Comparison of ENCODE assay signal across 25 mouse cellular contexts in the genomic region with DNA sequence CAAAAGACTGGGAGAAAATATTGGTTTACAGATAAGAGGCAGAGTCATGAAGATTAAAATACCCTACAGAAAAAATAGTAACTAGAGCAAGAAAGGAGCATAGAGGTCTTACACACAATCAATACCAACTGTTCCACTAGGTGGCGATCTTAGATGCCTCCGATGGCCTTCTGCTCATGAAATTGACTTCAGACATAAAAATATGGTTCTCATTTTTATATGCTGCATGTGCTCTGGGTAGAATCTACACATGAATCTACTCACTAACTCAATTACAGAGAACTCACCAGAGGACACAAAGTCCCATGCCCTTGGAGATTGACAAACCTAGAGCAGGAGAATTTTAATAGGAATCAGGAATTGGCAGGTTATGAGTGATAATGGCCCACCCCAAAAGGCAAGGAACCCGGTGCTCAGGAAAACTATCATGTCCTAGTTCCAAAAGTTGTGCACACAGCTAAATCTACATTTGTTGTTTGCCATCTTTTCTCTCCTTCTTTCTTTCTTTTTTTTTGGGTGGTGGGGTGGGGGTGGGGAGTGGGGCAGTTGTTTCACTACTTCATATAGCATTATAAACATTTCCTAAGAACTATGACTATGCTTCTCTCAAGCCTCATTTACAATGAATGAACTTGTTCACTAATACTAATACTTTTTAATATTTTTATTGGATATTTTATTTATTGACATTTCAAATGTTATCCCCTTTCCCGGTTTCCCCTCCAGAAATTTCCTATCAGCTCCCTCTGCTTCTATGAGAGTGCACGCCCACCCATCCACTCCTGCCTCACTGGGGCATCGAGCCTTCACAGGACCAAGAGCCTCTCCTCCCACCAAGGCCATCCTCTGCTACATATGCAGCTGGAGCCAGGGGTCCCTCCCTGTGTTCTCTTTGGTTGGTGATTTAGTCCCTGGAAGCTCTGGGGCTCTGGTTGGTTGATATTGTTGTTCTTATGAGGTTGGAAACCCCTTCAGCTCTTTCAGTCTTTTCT. TPM values are rescaled to one million over a fixed set of nuclear protein-coding genes. Genes with fewer than 3 reads are reported as not detected.
DNase-seq lines count a peak whose midpoint lies in the region; ATAC-seq lines count a peak whose summit lies in the region.
"Not testable (repeated sequence)": the region's sequence is repeated elsewhere in the genome, so short reads cannot be mapped to it uniquely, and the experiment has no call there.
"Had no signal": no experiment of that assay in that cellular context is flagged by ENCODE, and none has a peak within 500 bp of the region (broad histone marks: within the 10 kb centered on the region; RNA-seq: fewer than 3 reads in every experiment).

No protein-coding gene starts in this region.

- not testable (repeated sequence) for H3K4me2 ChIP-seq in embryonic facial prominence, embryonic 13.5 days; hindbrain, embryonic 11.5 days (replicated peaks; ENCODE audit: low read depth, low read length); liver, embryonic 12.5 days; midbrain, embryonic 14.5 days (ENCODE audit: low read length)

- peak; percentile 67; the same call in 1 of the 2 replicates for ATAC-seq in embryonic facial prominence, embryonic 13.5 days (ENCODE audit: insufficient number of reproducible peaks, insufficient read depth, low FRiP score, low TSS enrichment, low read depth)
- 0 out of 2 replicates have a peak, but pooled peaks have one; percentile 36 for ATAC-seq in hindbrain, embryonic 11.5 days (ENCODE audit: low FRiP score)
- peak; percentile 37; the same call in 1 of the 2 replicates for ATAC-seq in liver, embryonic 12.5 days
- ATAC-seq in midbrain, embryonic 14.5 days (ENCODE audit: low FRiP score, low TSS enrichment) = 0 out of 2 replicates have a peak, but pooled peaks have one; percentile 6

- DNase-seq in A20 (ENCODE audit: low read depth, low spot score) = peak; percentile 21
- peak; percentile 31 for DNase-seq in adrenal gland, postnatal 14 days
- not testable (repeated sequence) for DNase-seq in hindbrain, embryonic 11.5 days (ENCODE audit: low spot score); midbrain, embryonic 14.5 days
- DNase-seq in kidney, postnatal 25 days = peak; percentile 35 to 42

- peaks cover 30% of the 10 kb centered on the region for H3K9me3 ChIP-seq in embryonic facial prominence, embryonic 13.5 days
- H3K9me3 ChIP-seq in hindbrain, embryonic 11.5 days (ENCODE audit: control insufficient read depth, low read length) = peaks cover 11% of the 10 kb centered on the region
- peaks cover 14% of the 10 kb centered on the region for H3K9me3 ChIP-seq in liver, embryonic 12.5 days (replicated peaks)
- peaks cover 37% of the 10 kb centered on the region for H3K9me3 ChIP-seq in midbrain, embryonic 14.5 days (ENCODE audit: control insufficient read depth, low read length)

- not testable (repeated sequence) for H3K4me1 ChIP-seq in embryonic facial prominence, embryonic 13.5 days; hindbrain, embryonic 11.5 days (replicated peaks; ENCODE audit: control insufficient read depth, insufficient read depth, low read length); liver, embryonic 12.5 days; midbrain, embryonic 14.5 days (ENCODE audit: control insufficient read depth, insufficient read depth, low read length)

- not testable (repeated sequence) for H3K4me3 ChIP-seq in embryonic facial prominence, embryonic 13.5 days; hindbrain, embryonic 11.5 days (ENCODE audit: low read depth, low read length); liver, embryonic 12.5 days; midbrain, embryonic 14.5 days (replicated peaks; ENCODE audit: low read depth, low read length)

- H3K27ac ChIP-seq in embryonic facial prominence, embryonic 13.5 days; hindbrain, embryonic 11.5 days (ENCODE audit: low read depth, low read length); liver, embryonic 12.5 days; midbrain, embryonic 14.5 days (replicated peaks; ENCODE audit: low read depth, low read length): not testable (repeated sequence)

- H3K36me3 ChIP-seq in embryonic facial prominence, embryonic 13.5 days; hindbrain, embryonic 11.5 days (ENCODE audit: control insufficient read depth, insufficient read depth, low read length); liver, embryonic 12.5 days; midbrain, embryonic 14.5 days (ENCODE audit: control insufficient read depth, insufficient read depth, low read length): not testable (repeated sequence)

- WGBS in embryonic facial prominence, embryonic 13.5 days = 65% methylated on average over 6 of the region's 6 CpGs
- WGBS in hindbrain, embryonic 11.5 days = 68% methylated on average over 6 of the region's 6 CpGs
- WGBS in liver, embryonic 12.5 days (ENCODE audit: insufficient replicate concordance) = 50% methylated on average over 6 of the region's 6 CpGs
- 62% methylated on average over 6 of the region's 6 CpGs for WGBS in midbrain, embryonic 14.5 days

- not testable (repeated sequence) for H3K9ac ChIP-seq in embryonic facial prominence, embryonic 13.5 days; hindbrain, embryonic 11.5 days (ENCODE audit: low read depth, low read length); liver, embryonic 12.5 days; midbrain, embryonic 14.5 days (replicated peaks; ENCODE audit: low read length)

- not testable (repeated sequence) for H3K27me3 ChIP-seq in embryonic facial prominence, embryonic 13.5 days; hindbrain, embryonic 11.5 days (ENCODE audit: control insufficient read depth, insufficient read depth, low read length); liver, embryonic 12.5 days (replicated peaks); midbrain, embryonic 14.5 days (ENCODE audit: control insufficient read depth, insufficient read depth, low read length)

RNA-seq across cellular contexts. Expression of a gene that starts 20.3 kb away (rescaled TPM):
- total RNA-seq in adrenal gland, postnatal 14 days (2021) = not detected in 2 replicates
- polyA plus RNA-seq in embryonic facial prominence, embryonic 13.5 days (2015; fragmentation: Nextera tagmentation; extraction: Ambion mirVana) = not detected in 2 replicates
- polyA plus RNA-seq in hindbrain, embryonic 11.5 days (2014; fragmentation: Nextera tagmentation; extraction: Ambion mirVana) = not detected in 2 replicates
- polyA plus RNA-seq in liver, embryonic 12.5 days (2016; fragmentation: Nextera tagmentation; extraction: Ambion mirVana) = not detected in 2 replicates
- not detected in 2 replicates for polyA plus RNA-seq in midbrain, embryonic 14.5 days (2014; fragmentation: Nextera tagmentation; extraction: Ambion mirVana)
- total RNA-seq: adrenal gland, adult 18-20 months; common myeloid progenitor, adult 5-6 weeks; gastrocnemius, postnatal 14 days; heart, adult 8-10 months; heart, postnatal 14 days; layer of hippocampus, postnatal 25 days; left cerebral cortex, postnatal 25 days had no signal
- polyA plus RNA-seq: C2C12; cerebellum, adult 2 months; forebrain, embryonic 10.5 days; frontal cortex, adult 2 months; G1E; hindbrain, embryonic 14.5 days; intestine, embryonic 15.5 days; large intestine, adult 2 months; liver, embryonic 13.5 days; neural tube, embryonic 14.5 days; stomach, embryonic 16.5 days had no signal

RNA-seq across cellular contexts. Expression of a gene that starts 32.4 kb away (rescaled TPM):
- not detected in 2 replicates for total RNA-seq in adrenal gland, postnatal 14 days (2021)
- not detected in 2 replicates for polyA plus RNA-seq in embryonic facial prominence, embryonic 13.5 days (2015; fragmentation: Nextera tagmentation; extraction: Ambion mirVana)
- polyA plus RNA-seq in hindbrain, embryonic 11.5 days (2014; fragmentation: Nextera tagmentation; extraction: Ambion mirVana) = not detected in 2 replicates
- polyA plus RNA-seq in liver, embryonic 12.5 days (2016; fragmentation: Nextera tagmentation; extraction: Ambion mirVana) = not detected in 2 replicates
- polyA plus RNA-seq in midbrain, embryonic 14.5 days (2014; fragmentation: Nextera tagmentation; extraction: Ambion mirVana) = not detected in 2 replicates
- total RNA-seq: adrenal gland, adult 18-20 months; common myeloid progenitor, adult 5-6 weeks; gastrocnemius, postnatal 14 days; heart, adult 8-10 months; heart, postnatal 14 days; layer of hippocampus, postnatal 25 days; left cerebral cortex, postnatal 25 days had no signal
- polyA plus RNA-seq: cerebellum, adult 2 months; forebrain, embryonic 10.5 days; frontal cortex, adult 2 months; G1E; hindbrain, embryonic 14.5 days; intestine, embryonic 15.5 days; large intestine, adult 2 months; liver, embryonic 13.5 days; neural tube, embryonic 14.5 days; stomach, embryonic 16.5 days had no signal

Comparison
In these comparisons a context has a peak if more than half of its experiments do, and no peak if none do; other contexts are left out.
1. ATAC-seq: peak in every context shown above with its lines; median percentile 67 in embryonic facial prominence, embryonic 13.5 days; 37 in liver, embryonic 12.5 days; 36 in hindbrain, embryonic 11.5 days; 6 in midbrain, embryonic 14.5 days.